Mouse (Mus musculus) heart, adult 2 months (tissue): ENCODE results near the gene Slc35b2.

Experiments
- CTCF ChIP-seq: fragments of 200-600 bp; IDR thresholded peaks from 2 replicates; pipeline ENCODE4 v1.8.1; 2022; ENCODE audit warnings: antibody characterized with exemption, mild to moderate bottlenecking, moderate library complexity
- EP300 ChIP-seq: fragments of 200-500 bp; IDR thresholded peaks from 2 replicates; pipeline ENCODE4 v1.6.1; 2011; ENCODE audit warnings: low read depth, low read length, control low read depth; ENCODE audit not compliant: insufficient read depth

GRCm38 (mm10) chr17:45567162-45567601, 3.5 kb downstream of the Slc35b2 start:
- TF ChIP-seq CTCF (no peak), EP300 (0 out of 2 replicates have a peak, but pooled peaks have one; percentile 12)
